Mouse (Mus musculus) ES-Bruce4 (cell line): ENCODE measurements around the gene Ntm. TPM values are rescaled to one million over a fixed set of nuclear protein-coding genes. Genes with fewer than 3 reads are reported as not detected.

Experiments used
- H3K27ac ChIP-seq: 2 replicates; pipeline ENCODE4 v1.5.1; 2012; ENCODE audit warnings: low read length, inconsistent platforms; ENCODE audit not compliant: insufficient read depth
- H3K27me3 ChIP-seq: 2 replicates; pipeline ENCODE4 v1.6.1; 2012; ENCODE audit warnings: mild to moderate bottlenecking, low read length, inconsistent platforms; ENCODE audit not compliant: control insufficient read depth, poor library complexity, insufficient read depth, severe bottlenecking
- H3K36me3 ChIP-seq: 2 replicates; pipeline ENCODE4 v1.6.1; 2012; ENCODE audit warnings: inconsistent platforms, mild to moderate bottlenecking, low read length, moderate library complexity; ENCODE audit not compliant: control insufficient read depth, poor library complexity, insufficient read depth, severe bottlenecking
- H3K4me1 ChIP-seq: one replicate; pipeline ENCODE4 v1.8.1; 2011; ENCODE audit warnings: low read length; ENCODE audit not compliant: control insufficient read depth, insufficient read depth
- H3K4me3 ChIP-seq: 2 replicates; pipeline ENCODE4 v1.5.1; 2011; ENCODE audit warnings: low read depth, mild to moderate bottlenecking, low read length
- H3K9ac ChIP-seq: 2 replicates; pipeline ENCODE4 v1.6.1; 2012; ENCODE audit warnings: low read depth, mild to moderate bottlenecking, inconsistent platforms; ENCODE audit not compliant: poor library complexity, severe bottlenecking
- H3K9me3 ChIP-seq: replicated peaks from 2 replicates; pipeline ENCODE4 v1.6.1; 2012; ENCODE audit warnings: mild to moderate bottlenecking, low read length, inconsistent platforms; ENCODE audit not compliant: control insufficient read depth, poor library complexity, insufficient read depth, severe bottlenecking
- CTCF ChIP-seq: IDR thresholded peaks from one replicate; pipeline ENCODE4 v1.8.1; 2011; ENCODE audit warnings: low read depth, low read length
- EP300 ChIP-seq: IDR thresholded peaks from 2 replicates; pipeline ENCODE4 v1.6.1; 2011; ENCODE audit warnings: low read depth, low read length; ENCODE audit not compliant: insufficient read depth
- POLR2A ChIP-seq: IDR thresholded peaks from one replicate; pipeline ENCODE4 v1.8.1; 2011; ENCODE audit warnings: low read length; ENCODE audit not compliant: insufficient read depth
- polyA plus RNA-seq: library from polyadenylated mRNA; stranded (reverse); fragments of >200 nt; gene quantifications from 2 replicates; pipeline ENCODE4 v1.2.4, GENCODE M21; 2011; ENCODE audit warnings: low read depth; ENCODE audit not compliant: missing spikeins, insufficient read depth, insufficient read length

Gene Ntm
- polyA plus RNA-seq, 1 experiment, result 0.82 TPM

- Histone ChIP-seq H3K36me3 (no peaks in the 10 kb centered on the region), H3K27ac (no peak overlapping the region), H3K4me3 (no peak overlapping the region), H3K4me1 (no peaks in the 10 kb centered on the region), H3K9ac (no peak overlapping the region), H3K27me3 (no peaks in the 10 kb centered on the region), H3K9me3 (no peaks in the 10 kb centered on the region)
- no peak for TF ChIP-seq POLR2A
- no peak for TF ChIP-seq EP300
- no peak for TF ChIP-seq CTCF
These were observed 498.2 kb downstream of the Ntm start for GRCm38 (mm10) chr9:29464756-29465155.

GRCm38 (mm10) chr9:29462970-29463593, 499.9 kb downstream of the Ntm start:
- Histone ChIP-seq H3K36me3 (no peaks in the 10 kb centered on the region), H3K9me3 (no peaks in the 10 kb centered on the region), H3K9ac (no peak overlapping the region), H3K4me1 (peaks cover 2% of the 10 kb centered on the region), H3K27me3 (no peaks in the 10 kb centered on the region), H3K27ac (no peak overlapping the region), H3K4me3 (no peak overlapping the region)
- TF ChIP-seq POLR2A, result no peak
- TF ChIP-seq CTCF, result no peak
- no peak for TF ChIP-seq EP300

- Histone ChIP-seq H3K27ac (no peak overlapping the region), H3K9me3 (no peaks in the 10 kb centered on the region), H3K4me3 (no peak overlapping the region), H3K27me3 (no peaks in the 10 kb centered on the region), H3K36me3 (no peaks in the 10 kb centered on the region), H3K9ac (no peak overlapping the region), H3K4me1 (peaks cover 2% of the 10 kb centered on the region)
- TF ChIP-seq POLR2A (no peak), CTCF (peak; percentile 63)
These were observed 504.9 kb downstream of the Ntm start for GRCm38 (mm10) chr9:29457976-29458572.

- Histone ChIP-seq H3K36me3 (no peaks in the 10 kb centered on the region), H3K9me3 (no peaks in the 10 kb centered on the region), H3K9ac (no peak overlapping the region), H3K4me3 (no peak overlapping the region), H3K27ac (no peak overlapping the region), H3K4me1 (peaks cover 2% of the 10 kb centered on the region), H3K27me3 (no peaks in the 10 kb centered on the region)
- TF ChIP-seq POLR2A (no peak), EP300 (no peak), CTCF (no peak)
These were observed 506.9 kb downstream of the Ntm start for GRCm38 (mm10) chr9:29456014-29456413.

- Histone ChIP-seq H3K27ac (no peak overlapping the region), H3K36me3 (no peaks in the 10 kb centered on the region), H3K9me3 (no peaks in the 10 kb centered on the region), H3K9ac (no peak overlapping the region), H3K4me3 (no peak overlapping the region), H3K4me1 (no peaks in the 10 kb centered on the region), H3K27me3 (no peaks in the 10 kb centered on the region)
- no peak for TF ChIP-seq EP300
- no peak for TF ChIP-seq POLR2A
- TF ChIP-seq CTCF, result no peak
These were observed 511.7 kb downstream of the Ntm start for GRCm38 (mm10) chr9:29451232-29451631.

- Histone ChIP-seq H3K9me3 (no peaks in the 10 kb centered on the region), H3K4me3 (no peak overlapping the region), H3K4me1 (no peaks in the 10 kb centered on the region), H3K36me3 (no peaks in the 10 kb centered on the region), H3K9ac (no peak overlapping the region), H3K27ac (no peak overlapping the region), H3K27me3 (no peaks in the 10 kb centered on the region; the same call in 1 of the 2 replicates)
- no peak for TF ChIP-seq EP300
- TF ChIP-seq CTCF, result no peak
- no peak for TF ChIP-seq POLR2A
These were observed 518.9 kb downstream of the Ntm start for GRCm38 (mm10) chr9:29444001-29444400.
